Mouse (Mus musculus) hindbrain, embryonic 12.5 days (tissue): ENCODE measurements at regions not wholly inside any gene's neighbourhood (a gene's known extent, or its start where the extent isn't known, plus 50 kb on each side); places are given as distances from the start of the nearest gene placed in this dataset.
A peak's percentile ranks its signal among the peaks of the same experiment; 100 is the strongest.

Experiments used
- ATAC-seq: fragments of 200-750 bp; cut with Nextera tagmentation; 2 replicates; pipeline ENCODE4 v1.8.0; 2017; ENCODE audit warnings: moderate TSS enrichment; ENCODE audit not compliant: low FRiP score
- H3K27ac ChIP-seq: fragments of 300-500 bp; sonication (generic); 2 replicates; pipeline ENCODE4 v1.5.1; 2016; ENCODE audit warnings: mild to moderate bottlenecking
- H3K27me3 ChIP-seq: fragments of 300-500 bp; sonication (generic); 2 replicates; pipeline ENCODE4 v1.6.1; 2016; ENCODE audit warnings: mild to moderate bottlenecking
- H3K36me3 ChIP-seq: fragments of 300-500 bp; sonication (generic); 2 replicates; pipeline ENCODE4 v1.6.1; 2016; ENCODE audit warnings: mild to moderate bottlenecking
- H3K4me1 ChIP-seq: fragments of 300-500 bp; sonication (generic); 2 replicates; pipeline ENCODE4 v1.6.1; 2016
- H3K4me2 ChIP-seq: fragments of 300-500 bp; sonication (generic); replicated peaks from 2 replicates; pipeline ENCODE4 v1.6.1; 2016; ENCODE audit warnings: mild to moderate bottlenecking
- H3K4me3 ChIP-seq: fragments of 300-500 bp; sonication (generic); 2 replicates; pipeline ENCODE4 v1.5.1; 2016; ENCODE audit warnings: mild to moderate bottlenecking
- H3K9ac ChIP-seq: fragments of 300-500 bp; sonication (generic); 2 replicates; pipeline ENCODE4 v1.6.1; 2016; ENCODE audit warnings: mild to moderate bottlenecking, moderate library complexity
- H3K9me3 ChIP-seq: fragments of 300-500 bp; sonication (generic); replicated peaks from 2 replicates; pipeline ENCODE4 v1.6.1; 2016; ENCODE audit warnings: mild to moderate bottlenecking
- WGBS: fragments of 180-500 bp; shearing (Covaris S2); methylation state at CpG from one replicate; pipeline ENCODE4 v1.1.7; 2016; 5-methylcytosine and 5-hydroxymethylcytosine counted together

- Histone ChIP-seq H3K4me2 (no peak overlapping the region), H3K9ac (no peak overlapping the region), H3K36me3 (no peaks in the 10 kb centered on the region), H3K27me3 (no peaks in the 10 kb centered on the region), H3K27ac (no peak overlapping the region), H3K4me1 (no peaks in the 10 kb centered on the region), H3K9me3 (no peaks in the 10 kb centered on the region), H3K4me3 (no peak overlapping the region)
- ATAC-seq, result no peak
- 68% methylated on average over 2 of the region's 2 CpGs for WGBS
Observed at GRCm38 (mm10) chr13:28465187-28465880, 208.0 kb downstream of the Gm11361 start.

- WGBS, result 93% methylated on average over 10 of the region's 10 CpGs
- no peaks in the 10 kb centered on the region for H3K27me3 ChIP-seq
- H3K4me1 ChIP-seq, result no peaks in the 10 kb centered on the region
- H3K9me3 ChIP-seq, result no peaks in the 10 kb centered on the region
- no peak overlapping the region for H3K27ac ChIP-seq
- no peak for ATAC-seq
- H3K4me2 ChIP-seq, result no peak overlapping the region
- no peaks in the 10 kb centered on the region for H3K36me3 ChIP-seq
- H3K4me3 ChIP-seq, result no peak overlapping the region
- no peak overlapping the region for H3K9ac ChIP-seq
Observed at GRCm38 (mm10) chr13:28461281-28461680, 204.0 kb downstream of the Gm11361 start.

- Histone ChIP-seq H3K27ac (no peak overlapping the region), H3K4me1 (peaks cover 3% of the 10 kb centered on the region; the same call in 1 of the 2 replicates), H3K9ac (no peak overlapping the region), H3K36me3 (no peaks in the 10 kb centered on the region), H3K4me2 (no peak overlapping the region), H3K27me3 (no peaks in the 10 kb centered on the region), H3K4me3 (no peak overlapping the region), H3K9me3 (no peaks in the 10 kb centered on the region)
- no peak for ATAC-seq
- 84% methylated on average over 3 of the region's 3 CpGs for WGBS
Observed at GRCm38 (mm10) chr13:28457403-28457802, 200.1 kb downstream of the Gm11361 start.

GRCm38 (mm10) chr13:28455878-28456277 is 198.6 kb downstream of the Gm11361 start:
- WGBS, result 83% methylated on average over 3 of the region's 3 CpGs
- Histone ChIP-seq H3K4me2 (no peak overlapping the region), H3K9me3 (no peaks in the 10 kb centered on the region), H3K36me3 (no peaks in the 10 kb centered on the region), H3K9ac (no peak overlapping the region), H3K27ac (no peak overlapping the region), H3K4me1 (peaks cover 6% of the 10 kb centered on the region; the same call in 1 of the 2 replicates), H3K4me3 (no peak overlapping the region), H3K27me3 (no peaks in the 10 kb centered on the region)
- ATAC-seq, result no peak

GRCm38 (mm10) chr13:28455016-28455415 is 197.7 kb downstream of the Gm11361 start:
- no peak overlapping the region for H3K9ac ChIP-seq
- no peaks in the 10 kb centered on the region for H3K36me3 ChIP-seq
- H3K9me3 ChIP-seq, result no peaks in the 10 kb centered on the region
- WGBS, result 73% methylated on average over 10 of the region's 10 CpGs
- H3K4me3 ChIP-seq, result no peak overlapping the region
- peaks cover 8% of the 10 kb centered on the region; the same call in 1 of the 2 replicates for H3K4me1 ChIP-seq
- no peak for ATAC-seq
- no peak overlapping the region for H3K27ac ChIP-seq
- no peak overlapping the region for H3K4me2 ChIP-seq
- no peaks in the 10 kb centered on the region for H3K27me3 ChIP-seq

- no peak overlapping the region for H3K9ac ChIP-seq
- H3K4me2 ChIP-seq, result no peak overlapping the region
- H3K36me3 ChIP-seq, result no peaks in the 10 kb centered on the region
- H3K4me3 ChIP-seq, result no peak overlapping the region
- peak; percentile 73 for ATAC-seq
- WGBS, result 58% methylated on average over 14 of the region's 14 CpGs
- H3K27ac ChIP-seq, result 0 out of 2 replicates have a peak overlapping the region, but pooled peaks have one; percentile 35
- H3K4me1 ChIP-seq, result peaks cover 8% of the 10 kb centered on the region; the same call in 1 of the 2 replicates
- H3K9me3 ChIP-seq, result no peaks in the 10 kb centered on the region
- H3K27me3 ChIP-seq, result no peaks in the 10 kb centered on the region
Observed at GRCm38 (mm10) chr13:28450699-28451445, 193.5 kb downstream of the Gm11361 start.

GRCm38 (mm10) chr13:28449026-28449425 is 191.7 kb downstream of the Gm11361 start:
- Histone ChIP-seq H3K4me2 (no peak overlapping the region), H3K27ac (no peak overlapping the region), H3K4me3 (no peak overlapping the region), H3K9ac (no peak overlapping the region), H3K36me3 (no peaks in the 10 kb centered on the region), H3K9me3 (no peaks in the 10 kb centered on the region), H3K4me1 (peaks cover 5% of the 10 kb centered on the region; the same call in 1 of the 2 replicates), H3K27me3 (no peaks in the 10 kb centered on the region)
- no peak for ATAC-seq
- WGBS, result 94% methylated on average over 1 of the region's 1 CpGs

GRCm38 (mm10) chr13:28442250-28442649 is 184.9 kb downstream of the Gm11361 start:
- Histone ChIP-seq H3K36me3 (no peaks in the 10 kb centered on the region), H3K4me3 (no peak overlapping the region), H3K27me3 (no peaks in the 10 kb centered on the region), H3K9ac (no peak overlapping the region), H3K27ac (no peak overlapping the region), H3K4me1 (no peaks in the 10 kb centered on the region), H3K4me2 (no peak overlapping the region), H3K9me3 (0 out of 2 replicates have a peak, but pooled peaks cover 7% of the 10 kb centered on the region)
- no peak for ATAC-seq

- no peaks in the 10 kb centered on the region for H3K4me1 ChIP-seq
- H3K9ac ChIP-seq, result no peak overlapping the region
- no peaks in the 10 kb centered on the region for H3K36me3 ChIP-seq
- H3K27ac ChIP-seq, result no peak overlapping the region
- H3K4me2 ChIP-seq, result no peak overlapping the region
- 69% methylated on average over 2 of the region's 2 CpGs for WGBS
- no peak overlapping the region for H3K4me3 ChIP-seq
- no peaks in the 10 kb centered on the region for H3K27me3 ChIP-seq
- H3K9me3 ChIP-seq, result no peaks in the 10 kb centered on the region
- ATAC-seq, result no peak
Observed at GRCm38 (mm10) chr13:28433445-28433844, 176.1 kb downstream of the Gm11361 start.

GRCm38 (mm10) chr13:28432017-28432416 is 174.7 kb downstream of the Gm11361 start:
- H3K4me2 ChIP-seq, result no peak overlapping the region
- no peaks in the 10 kb centered on the region for H3K9me3 ChIP-seq
- H3K36me3 ChIP-seq, result no peaks in the 10 kb centered on the region
- H3K4me1 ChIP-seq, result no peaks in the 10 kb centered on the region
- no peak overlapping the region for H3K4me3 ChIP-seq
- H3K27ac ChIP-seq, result no peak overlapping the region
- ATAC-seq, result no peak
- WGBS, result 83% methylated on average over 2 of the region's 2 CpGs
- H3K27me3 ChIP-seq, result no peaks in the 10 kb centered on the region
- H3K9ac ChIP-seq, result no peak overlapping the region

- 78% methylated on average over 4 of the region's 4 CpGs for WGBS
Observed at GRCm38 (mm10) chr13:28426085-28426484, 168.8 kb downstream of the Gm11361 start.

GRCm38 (mm10) chr13:28425116-28425515 is 167.8 kb downstream of the Gm11361 start:
- no peaks in the 10 kb centered on the region for H3K9me3 ChIP-seq
- H3K27me3 ChIP-seq, result no peaks in the 10 kb centered on the region
- no peak overlapping the region for H3K9ac ChIP-seq
- H3K4me1 ChIP-seq, result peaks cover 15% of the 10 kb centered on the region
- no peak overlapping the region for H3K4me2 ChIP-seq
- ATAC-seq, result no peak
- no peak overlapping the region for H3K4me3 ChIP-seq
- no peaks in the 10 kb centered on the region for H3K36me3 ChIP-seq
- H3K27ac ChIP-seq, result peak overlapping the region; percentile 55; the same call in 1 of the 2 replicates
- WGBS, result 72% methylated on average over 3 of the region's 3 CpGs

More at GRCm38 (mm10) chr13:28426085-28426484, 168.8 kb downstream of the Gm11361 start:
- Histone ChIP-seq H3K4me1 (peaks cover 11% of the 10 kb centered on the region), H3K4me3 (no peak overlapping the region), H3K9ac (no peak overlapping the region), H3K9me3 (no peaks in the 10 kb centered on the region), H3K27ac (no peak overlapping the region), H3K4me2 (no peak overlapping the region), H3K36me3 (no peaks in the 10 kb centered on the region), H3K27me3 (no peaks in the 10 kb centered on the region)
- ATAC-seq, result no peak
